Mouse (Mus musculus) heart, postnatal 25 days (tissue): ENCODE results near the gene Amz1. TPM values are rescaled to one million over a fixed set of nuclear protein-coding genes. Genes with fewer than 3 reads are reported as not detected.

Experiments used
- DNase-seq: peaks from one replicate; pipeline ENCODE4 v3.0.0; 2022; ENCODE audit warnings: low spot score
- intact Hi-C: fragments of 180-260 bp; cut with DNase I; formaldehyde crosslinking; loops from one replicate; pipeline ENCODE4 v1.15.1; 2025
- total RNA-seq, 2 experiments: library from RNA; stranded (reverse); gene quantifications; 2 replicates each; pipeline ENCODE4 v1.2.3; 2021

Amz1 gene
- total RNA-seq, 2 experiments from 2014 or later = 0.08 to 0.44 TPM

DNA sequence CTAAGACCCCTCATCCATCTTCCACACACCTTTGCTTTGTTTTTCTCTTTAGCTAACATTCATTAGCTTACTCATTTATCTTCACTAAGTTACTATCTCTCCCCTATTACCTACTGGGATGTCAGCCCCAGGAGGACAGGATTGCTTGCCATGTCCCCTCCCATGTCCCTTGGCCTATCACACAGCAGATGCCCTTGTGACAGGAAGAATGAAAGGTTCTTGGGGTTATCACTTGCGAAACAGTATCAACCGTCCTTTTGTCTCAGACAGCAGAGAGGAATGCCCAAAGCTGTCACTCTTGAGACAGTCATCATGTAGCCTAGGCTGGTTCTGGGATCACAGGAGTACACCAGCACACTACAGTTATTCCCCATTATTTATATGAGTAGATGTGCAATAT, 71.2 kb downstream of the Amz1 start:
- DNase-seq = no peak
- intact Hi-C loops = no loop called here

DNA sequence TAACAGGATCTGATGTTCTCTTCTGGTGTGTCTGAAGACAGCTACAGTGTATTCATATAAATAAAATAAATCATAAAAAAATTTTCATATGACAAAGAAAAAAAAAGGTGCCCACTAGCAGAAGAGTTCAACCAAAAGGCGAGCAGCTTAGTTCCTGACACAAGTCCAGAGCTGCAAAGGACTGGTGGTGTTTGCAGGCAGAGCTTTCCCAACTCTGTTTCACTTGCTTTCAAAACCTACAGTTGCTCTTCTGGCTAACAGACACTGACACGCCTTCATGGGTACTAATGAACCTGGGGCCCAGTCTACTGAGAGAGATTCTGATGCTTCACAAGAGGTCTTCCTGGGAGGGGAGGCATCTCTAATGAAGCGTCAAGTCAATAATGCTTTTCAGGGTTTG, 72.1 kb downstream of the Amz1 start:
- intact Hi-C loops = no loop called here

GRCm38 (mm10) chr5:140798158-140798557, 74.2 kb downstream of the Amz1 start:
- DNase-seq = peak; percentile 50
- intact Hi-C loops = no loop called here

More for the DNA sequence above, 72.1 kb downstream of the Amz1 start:
- DNase-seq = no peak

DNA sequence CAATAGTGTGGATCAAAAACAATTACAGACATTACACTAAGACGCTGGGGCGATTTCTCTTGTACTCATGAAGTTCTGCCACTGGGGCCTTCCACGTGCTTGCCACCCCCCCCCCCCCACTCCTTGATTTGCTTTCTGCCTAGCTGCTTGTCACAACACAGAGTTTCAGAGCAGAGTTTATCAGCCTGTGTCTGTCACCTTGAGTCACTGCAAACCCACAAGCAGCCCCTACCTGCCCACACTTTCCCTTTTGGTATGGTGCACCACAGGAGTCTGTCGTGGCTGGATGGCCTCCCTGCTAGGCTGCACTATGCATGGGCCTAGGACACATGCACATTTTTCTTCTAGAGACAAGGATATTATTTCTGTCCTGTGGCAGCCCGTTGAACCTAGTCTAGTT, 74.8 kb downstream of the Amz1 start:
- DNase-seq = no peak
- intact Hi-C loops = no loop called here

DNA sequence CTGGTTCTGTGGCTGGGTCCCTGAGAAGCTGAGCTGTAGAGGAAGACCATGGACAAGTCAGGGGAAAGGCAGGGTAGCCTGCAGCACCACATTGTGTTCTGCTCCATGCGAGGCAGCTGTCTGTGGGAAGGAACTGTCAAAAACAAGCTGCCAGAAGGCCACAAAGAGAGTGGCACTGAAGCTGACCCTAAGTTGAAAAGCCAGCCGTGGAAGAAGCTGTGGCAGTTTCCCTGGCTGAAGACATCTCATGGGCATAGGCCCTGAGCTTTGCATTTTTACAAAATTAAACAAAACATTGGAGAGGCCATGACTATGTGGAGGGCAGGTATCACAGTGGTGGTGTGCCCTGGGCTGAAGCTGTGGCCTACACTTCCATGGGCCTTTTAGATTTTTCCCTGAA, 75.3 kb downstream of the Amz1 start:
- intact Hi-C loops = no loop called here
- no peak for DNase-seq

GRCm38 (mm10) chr5:140800288-140800923, 76.5 kb downstream of the Amz1 start:
- DNase-seq = no peak

GRCm38 (mm10) chr5:140801782-140802181, 77.9 kb downstream of the Amz1 start:
- intact Hi-C loops = no loop called here
- no peak for DNase-seq

More at GRCm38 (mm10) chr5:140800288-140800923, 76.5 kb downstream of the Amz1 start:
- intact Hi-C loops = no loop called here

DNA sequence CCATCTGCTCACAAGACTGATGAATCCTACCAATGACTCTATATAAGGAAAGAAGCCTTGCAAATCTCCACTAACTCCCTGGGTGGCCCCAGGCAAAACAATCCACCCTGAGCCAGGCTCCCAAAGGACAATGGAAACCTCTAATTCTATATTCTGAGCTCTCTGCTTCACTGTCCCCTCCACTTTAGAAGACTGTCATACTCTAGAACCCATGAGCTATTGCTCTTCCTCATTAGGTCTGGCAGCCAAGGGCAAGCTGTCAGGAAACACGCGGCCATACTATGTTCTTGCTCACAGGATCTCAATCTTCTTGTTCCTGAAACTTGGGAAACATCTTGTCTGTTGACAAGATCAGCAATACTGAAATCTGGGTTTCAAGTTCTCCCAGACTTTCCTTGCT, 82.3 kb downstream of the Amz1 start:
- no peak for DNase-seq
- intact Hi-C loops = no loop called here

DNA sequence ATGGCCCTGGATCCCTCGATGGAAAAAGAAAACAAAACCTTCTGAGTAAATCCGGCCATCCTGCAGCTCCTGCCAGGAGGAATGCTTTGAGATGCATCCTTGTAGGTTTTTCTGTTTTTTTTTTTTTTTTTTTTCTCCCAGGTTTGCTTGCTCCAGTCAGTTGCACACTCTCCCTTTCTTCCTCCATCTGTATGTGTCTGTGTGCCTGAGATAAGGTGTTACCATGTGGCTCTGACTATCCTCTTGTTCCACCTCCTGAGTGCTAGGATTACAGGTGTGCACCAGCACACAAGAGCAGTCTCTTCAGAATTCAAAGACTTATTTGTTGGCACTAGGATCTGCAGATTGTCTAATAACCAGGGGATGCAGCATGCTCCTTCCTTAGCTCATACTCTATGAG, 83.0 kb downstream of the Amz1 start:
- DNase-seq = no peak
- intact Hi-C loops = no loop called here

Other genes starting within 250 kb of the Amz1 start
- 1 to 10 TPM; 6.1 to 6.9 TPM for gene Chst12, start 218.6 kb upstream of the Amz1 start, total RNA-seq
- not detected for gene Grifin, start 159.1 kb upstream of the Amz1 start, total RNA-seq
- 10 to 100 TPM in 1 of 2 experiments, 1 to 10 TPM in 1; 7.3 to 10.8 TPM for gene Lfng, start 116.8 kb upstream of the Amz1 start, total RNA-seq
- 10 to 100 TPM; 15.6 to 18.6 TPM for gene Ttyh3, start 75.1 kb upstream of the Amz1 start, total RNA-seq
- gene Iqce, start 21.7 kb upstream of the Amz1 start, total RNA-seq = 1 to 10 TPM; 4.5 to 7.5 TPM
- gene Brat1, start 19.1 kb upstream of the Amz1 start, total RNA-seq = 1 to 10 TPM; 7.2 to 8.4 TPM
- 10 to 100 TPM; 89.2 to 97.2 TPM for gene Gna12, start 106.3 kb downstream of the Amz1 start, total RNA-seq